Mouse (Mus musculus) bone marrow, adult 2 months (tissue): ENCODE measurements around the gene Sele. TPM values are rescaled to one million over a fixed set of nuclear protein-coding genes. Genes with fewer than 3 reads are reported as not detected.

Experiments used
- H3K27ac ChIP-seq: fragments of 200-500 bp; 2 replicates; pipeline ENCODE4 v1.5.1; 2012; ENCODE audit warnings: low read depth, mild to moderate bottlenecking, control low read depth, inconsistent platforms, low read length; ENCODE audit not compliant: control insufficient read depth, poor library complexity, insufficient read depth
- H3K4me1 ChIP-seq: fragments of 200-500 bp; 2 replicates; pipeline ENCODE4 v1.6.1; 2011; ENCODE audit warnings: low read length; ENCODE audit not compliant: control insufficient read depth, insufficient read depth
- H3K4me3 ChIP-seq: fragments of 200-500 bp; replicated peaks from 2 replicates; pipeline ENCODE3; 2011; ENCODE audit warnings: mild to moderate bottlenecking, low read depth, low read length, control low read depth; ENCODE audit not compliant: control insufficient read depth
- CTCF ChIP-seq: fragments of 200-500 bp; IDR thresholded peaks from 2 replicates; pipeline ENCODE4 v1.5.1; 2011; ENCODE audit warnings: low read length, control low read depth; ENCODE audit not compliant: control insufficient read depth, insufficient read depth
- POLR2A ChIP-seq: fragments of 200-500 bp; IDR thresholded peaks from 2 replicates; pipeline ENCODE4 v1.6.1; 2011; ENCODE audit warnings: low read depth, mild to moderate bottlenecking, control low read depth, low read length, borderline replicate concordance; ENCODE audit not compliant: control insufficient read depth
- WGBS: fragments of 180-500 bp; shearing (Covaris S2); methylation state at CpG from one replicate; pipeline ENCODE4 v1.1.7; 2018; 5-methylcytosine and 5-hydroxymethylcytosine counted together
- polyA plus RNA-seq: library from polyadenylated mRNA; stranded (reverse); fragments of >200 nt; gene quantifications from 2 replicates; pipeline ENCODE4 v1.2.4, GENCODE M21; 2011; ENCODE audit warnings: low replicate concordance; ENCODE audit not compliant: missing spikeins, insufficient read depth, insufficient read length

The Sele gene
- polyA plus RNA-seq, 1 experiment, result 1.4 TPM

DNA sequence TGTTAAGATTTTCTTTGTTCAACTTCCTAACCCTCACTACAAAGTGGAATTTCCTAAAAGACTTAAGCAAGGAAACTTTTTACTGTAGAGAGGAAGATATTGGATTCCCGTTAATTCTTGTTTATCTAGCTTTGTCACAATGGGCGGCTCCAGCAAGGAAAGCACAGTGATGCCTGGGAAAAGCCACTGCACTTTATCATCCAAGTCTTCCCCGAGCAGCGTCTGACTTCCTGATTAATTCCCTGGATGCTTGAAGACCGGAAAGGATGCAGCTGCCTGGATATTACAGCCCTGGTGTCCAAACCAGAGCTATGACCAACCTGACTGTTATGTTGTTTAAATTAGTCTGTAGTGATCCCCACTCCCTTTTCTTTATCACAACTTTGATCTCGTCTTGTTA lies 48.7 kb downstream of the Sele start:
- 80% methylated on average over 6 of the region's 6 CpGs for WGBS
- Histone ChIP-seq H3K4me1 (peaks cover 2% of the 10 kb centered on the region), H3K27ac (no peak overlapping the region), H3K4me3 (no peak overlapping the region)
- TF ChIP-seq CTCF (no peak), POLR2A (no peak)

DNA sequence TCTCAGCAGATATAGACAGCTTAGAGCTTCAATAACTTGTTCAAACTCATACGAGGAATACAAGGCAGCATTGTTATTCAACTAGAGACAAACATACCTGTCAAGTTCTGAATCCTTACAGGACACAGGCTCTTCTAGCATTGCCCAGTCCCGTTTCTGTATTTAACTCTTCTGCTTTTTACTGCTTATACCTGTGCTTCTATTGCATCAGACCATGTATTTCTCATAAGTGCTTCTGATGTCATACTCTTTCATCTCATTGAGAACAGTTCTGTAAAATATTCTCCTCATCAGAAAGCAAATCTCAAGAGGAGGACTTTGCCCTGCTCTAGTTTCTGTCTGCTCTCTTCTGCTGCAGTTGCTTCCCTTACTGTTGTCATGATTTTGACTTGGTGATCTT lies 49.9 kb downstream of the Sele start:
- WGBS, result 61% methylated on average over 2 of the region's 2 CpGs

DNA sequence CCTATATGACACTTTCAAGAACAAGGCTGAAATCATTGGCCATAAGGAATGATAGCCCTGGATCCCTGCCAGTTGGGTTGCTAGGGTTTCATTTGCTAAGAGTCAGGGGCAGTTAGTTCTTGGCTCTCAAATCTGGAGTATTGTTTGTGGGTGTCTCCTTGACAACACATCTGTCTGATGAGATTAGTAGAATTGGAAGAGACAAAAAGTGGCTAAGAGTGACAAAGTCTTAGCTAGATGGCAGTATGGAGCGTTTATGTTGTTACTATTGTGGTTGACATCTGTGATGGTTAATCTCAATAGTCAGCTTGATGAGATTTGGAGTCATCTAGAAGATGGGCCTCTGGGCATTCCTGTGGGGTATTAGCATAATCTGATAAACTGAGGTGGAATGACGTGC lies 50.3 kb downstream of the Sele start:
- no peak overlapping the region for H3K27ac ChIP-seq
- H3K4me1 ChIP-seq, result peaks cover 2% of the 10 kb centered on the region
- no peak overlapping the region for H3K4me3 ChIP-seq
- TF ChIP-seq CTCF (no peak), POLR2A (no peak)
- 59% methylated on average over 2 of the region's 2 CpGs for WGBS

More for the DNA sequence above, 49.9 kb downstream of the Sele start:
- TF ChIP-seq POLR2A (no peak), CTCF (no peak)
- Histone ChIP-seq H3K4me3 (no peak overlapping the region), H3K4me1 (peaks cover 2% of the 10 kb centered on the region), H3K27ac (no peak overlapping the region)

Other genes with a start within 250 kb of the Sele start
- 6.9 and 8.0 TPM in 2 replicates for gene Scyl3, start 119.1 kb upstream of the Sele start, polyA plus RNA-seq
- gene BC055324, start 53.4 kb upstream of the Sele start, polyA plus RNA-seq, result 4.1 and 10.7 TPM in 2 replicates
- 5.0 and 11.1 TPM in 2 replicates for gene Mettl18, start 53.3 kb upstream of the Sele start, polyA plus RNA-seq
- 36.0 and 70.4 TPM in 2 replicates for gene Sell, start 13.7 kb downstream of the Sele start, polyA plus RNA-seq
- 4.4 and 17.1 TPM in 2 replicates for gene Selp, start 67.0 kb downstream of the Sele start, polyA plus RNA-seq
- 9.9 and 21.8 TPM in 2 replicates for gene F5, start 103.6 kb downstream of the Sele start, polyA plus RNA-seq
- gene Slc19a2, start 200.8 kb downstream of the Sele start, polyA plus RNA-seq, result 2.6 and 8.8 TPM in 2 replicates
- 4.7 and 6.6 TPM in 2 replicates for gene Ccdc181, start 227.4 kb downstream of the Sele start, polyA plus RNA-seq